Mouse (Mus musculus): Measurements from ENCODE around the gene Tspan18.

- TF ChIP-seq CHD2 (IDR thresholded peaks at IDR 0.05; ENCODE audit: low read depth, low read length) (no peak), ZNF384 (IDR thresholded peaks at IDR 0.05; ENCODE audit: low read depth, low read length) (no peak)
These were observed 54.1 kb downstream of the Tspan18 start for GRCm38 (mm10) chr2:93280117-93280620.
